Mouse (Mus musculus): ENCODE results near the gene Tor1aip1.

Tor1aip1 gene

GRCm38 (mm10) chr1:156028340-156028975, 7.8 kb downstream of the Tor1aip1 start:
- DNase-seq = no peak

- no peak for DNase-seq
Measured at GRCm38 (mm10) chr1:156027849-156028248, 8.4 kb downstream of the Tor1aip1 start.

GRCm38 (mm10) chr1:156024831-156025503, 11.3 kb downstream of the Tor1aip1 start:
- no peak for DNase-seq

- DNase-seq = no peak
Measured at GRCm38 (mm10) chr1:156020402-156020801, 15.9 kb downstream of the Tor1aip1 start.

GRCm38 (mm10) chr1:156019800-156020199, 16.5 kb downstream of the Tor1aip1 start:
- no peak for DNase-seq

GRCm38 (mm10) chr1:156009003-156009402, 27.3 kb downstream of the Tor1aip1 start:
- DNase-seq = no peak

- no peak for DNase-seq
Measured at GRCm38 (mm10) chr1:156005906-156006305, 30.4 kb downstream of the Tor1aip1 start.

GRCm38 (mm10) chr1:156003201-156003935, 32.9 kb downstream of the Tor1aip1 start:
- DNase-seq = no peak

GRCm38 (mm10) chr1:156002366-156002765, 33.9 kb downstream of the Tor1aip1 start:
- no peak for DNase-seq

- no peak for DNase-seq
Measured at GRCm38 (mm10) chr1:155995612-155996011, 40.7 kb downstream of the Tor1aip1 start.

GRCm38 (mm10) chr1:155994524-155994923, 41.8 kb downstream of the Tor1aip1 start:
- DNase-seq = no peak

- no peak for DNase-seq
Measured at GRCm38 (mm10) chr1:155990391-155990790, 45.9 kb downstream of the Tor1aip1 start.

- no peak for DNase-seq
Measured at GRCm38 (mm10) chr1:155989387-155989786, 46.9 kb downstream of the Tor1aip1 start.

- no peak for DNase-seq
Measured at GRCm38 (mm10) chr1:155987625-155988024, 48.7 kb downstream of the Tor1aip1 start.

GRCm38 (mm10) chr1:155974931-155975330, 61.3 kb downstream of the Tor1aip1 start:
- DNase-seq = no peak

GRCm38 (mm10) chr1:155973719-155974379, 62.4 kb downstream of the Tor1aip1 start:
- DNase-seq = peak; percentile 5 to 26

GRCm38 (mm10) chr1:155973068-155973718, 63.1 kb downstream of the Tor1aip1 start, which contains the start of gene Cep350:
Gene Cep350, minus strand, starts transcription at chr1:155973255.
- peak; percentile 88 to 93 for DNase-seq

GRCm38 (mm10) chr1:155972146-155973067, 63.9 kb downstream of the Tor1aip1 start:
- DNase-seq = no peak

All from spleen, adult 18-20 months (tissue).